Mouse (Mus musculus) lung, postnatal 0 days (tissue): Measurements from ENCODE around the gene Mink1. TPM values are rescaled to one million over a fixed set of nuclear protein-coding genes. Genes with fewer than 3 reads are reported as not detected.

Source experiments
- ATAC-seq: fragments of 200-750 bp; cut with Nextera tagmentation; 2 replicates; pipeline ENCODE4 v1.8.0; 2017; ENCODE audit warnings: moderate library complexity
- DNase-seq: peaks from one replicate; pipeline ENCODE4 v3.0.0-alpha.2; 2016; ENCODE audit warnings: low spot score
- H3K27ac ChIP-seq: fragments of 300-500 bp; sonication (generic); 2 replicates; pipeline ENCODE4 v1.5.1; 2014; ENCODE audit warnings: antibody characterized with exemption, mild to moderate bottlenecking, low read length, mixed read lengths
- H3K27me3 ChIP-seq: fragments of 300-500 bp; sonication (generic); replicated peaks from 2 replicates; pipeline ENCODE4 v1.6.1; 2014; ENCODE audit warnings: low read length, mixed read lengths; ENCODE audit not compliant: insufficient read depth
- H3K36me3 ChIP-seq: fragments of 300-500 bp; sonication (generic); 2 replicates; pipeline ENCODE4 v1.6.1; 2014; ENCODE audit warnings: low read length, mixed read lengths; ENCODE audit not compliant: insufficient read depth
- H3K4me1 ChIP-seq: fragments of 300-500 bp; sonication (generic); 2 replicates; pipeline ENCODE4 v1.6.1; 2014; ENCODE audit warnings: antibody characterized with exemption, low read depth, low read length, mixed read lengths; ENCODE audit not compliant: insufficient read depth
- H3K4me2 ChIP-seq: fragments of 300-500 bp; sonication (generic); replicated peaks from 2 replicates; pipeline ENCODE4 v1.6.1; 2014; ENCODE audit warnings: low read depth, mild to moderate bottlenecking, low read length, moderate library complexity, mixed read lengths
- H3K4me3 ChIP-seq: fragments of 300-500 bp; sonication (generic); 2 replicates; pipeline ENCODE4 v1.5.1; 2014; ENCODE audit warnings: low read depth, low read length
- H3K9ac ChIP-seq: fragments of 300-500 bp; sonication (generic); replicated peaks from 2 replicates; pipeline ENCODE4 v1.6.1; 2014; ENCODE audit warnings: low read depth, mild to moderate bottlenecking
- H3K9me3 ChIP-seq: fragments of 300-500 bp; sonication (generic); 2 replicates; pipeline ENCODE4 v1.6.1; 2016; ENCODE audit warnings: low read length, mixed read lengths
- CTCF ChIP-seq: IDR thresholded peaks from 2 replicates; pipeline ENCODE4 v1.5.1; 2016; ENCODE audit warnings: antibody characterized with exemption, mild to moderate bottlenecking
- EP300 ChIP-seq: IDR thresholded peaks from 2 replicates; pipeline ENCODE4 v1.6.1; 2016; ENCODE audit warnings: antibody characterized with exemption, mild to moderate bottlenecking, control low read depth
- WGBS: fragments of 180-500 bp; shearing (Covaris S2); extraction: QIAGEN DNeasy Blood & Tissue Kit; methylation state at CpG from one replicate; pipeline ENCODE4 v1.1.7; 2014; 5-methylcytosine and 5-hydroxymethylcytosine counted together
- polyA plus RNA-seq: library from polyadenylated mRNA; unstranded; fragments of >200 nt; fragmentation: Nextera tagmentation; extraction: Ambion mirVana; gene quantifications from 2 replicates; pipeline ENCODE4 v1.2.1, GENCODE M21; 2015

Gene Mink1
- polyA plus RNA-seq, 1 experiment from 2014 or later: 7.4 TPM

DNA sequence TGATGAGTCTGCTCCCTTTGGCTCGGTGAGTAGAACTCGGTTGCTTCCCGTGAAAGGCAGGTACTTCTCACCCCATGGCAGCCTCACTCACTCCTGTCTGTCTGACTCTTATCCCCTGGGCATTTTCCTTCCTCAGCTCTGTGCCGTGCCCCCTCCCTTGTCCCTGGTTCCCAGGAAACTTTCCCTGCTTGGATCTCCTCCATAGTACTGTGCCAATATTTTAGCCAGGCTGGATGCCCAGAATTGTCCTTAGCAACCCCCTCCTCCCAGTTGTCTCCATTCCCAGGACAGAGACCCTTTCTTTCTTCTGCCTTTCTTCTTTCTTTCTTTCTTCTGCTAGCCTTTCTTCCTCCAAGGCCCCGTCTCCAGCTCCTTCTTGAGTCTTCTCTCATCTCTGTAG, 21.3 kb upstream of the Mink1 start:
- no peaks in the 10 kb centered on the region for H3K9me3 ChIP-seq
- H3K4me3 ChIP-seq: no peak overlapping the region
- WGBS: 70% methylated on average over 5 of the region's 5 CpGs

DNA sequence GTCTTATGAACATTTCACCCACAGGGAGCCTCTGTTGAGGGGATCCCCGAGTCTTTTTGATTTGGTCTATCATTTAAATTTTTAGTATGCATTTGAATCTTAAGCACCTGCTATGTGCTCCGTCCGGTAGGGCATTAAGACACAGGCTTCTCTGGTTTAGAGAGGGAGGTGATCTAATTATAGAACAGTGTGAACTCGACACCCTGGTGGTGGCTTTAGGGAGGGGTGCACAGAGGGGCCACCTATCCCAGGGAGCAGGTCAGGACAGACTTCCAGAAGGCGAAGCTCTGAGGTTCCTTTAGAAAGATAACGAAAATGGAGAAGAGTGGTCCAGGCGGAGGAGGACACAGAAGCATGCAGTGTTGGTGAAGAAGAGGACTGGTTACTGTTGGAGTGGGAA, 18.2 kb upstream of the Mink1 start:
- Histone ChIP-seq H3K4me1 (peaks cover 3% of the 10 kb centered on the region; the same call in 1 of the 2 replicates), H3K27ac (no peak overlapping the region), H3K4me3 (no peak overlapping the region), H3K27me3 (no peaks in the 10 kb centered on the region), H3K9me3 (no peaks in the 10 kb centered on the region), H3K9ac (no peak overlapping the region), H3K36me3 (no peaks in the 10 kb centered on the region), H3K4me2 (no peak overlapping the region)
- ATAC-seq: no peak
- no peak for DNase-seq
- 61% methylated on average over 7 of the region's 7 CpGs for WGBS
- TF ChIP-seq CTCF (no peak), EP300 (no peak)

More for the DNA sequence above, 21.3 kb upstream of the Mink1 start:
- Histone ChIP-seq H3K4me1 (peaks cover 3% of the 10 kb centered on the region; the same call in 1 of the 2 replicates), H3K27me3 (no peaks in the 10 kb centered on the region), H3K9ac (no peak overlapping the region), H3K27ac (no peak overlapping the region), H3K4me2 (no peak overlapping the region), H3K36me3 (no peaks in the 10 kb centered on the region)
- ATAC-seq (no peak), DNase-seq (no peak)
- TF ChIP-seq EP300: no peak
- no peak for TF ChIP-seq CTCF

DNA sequence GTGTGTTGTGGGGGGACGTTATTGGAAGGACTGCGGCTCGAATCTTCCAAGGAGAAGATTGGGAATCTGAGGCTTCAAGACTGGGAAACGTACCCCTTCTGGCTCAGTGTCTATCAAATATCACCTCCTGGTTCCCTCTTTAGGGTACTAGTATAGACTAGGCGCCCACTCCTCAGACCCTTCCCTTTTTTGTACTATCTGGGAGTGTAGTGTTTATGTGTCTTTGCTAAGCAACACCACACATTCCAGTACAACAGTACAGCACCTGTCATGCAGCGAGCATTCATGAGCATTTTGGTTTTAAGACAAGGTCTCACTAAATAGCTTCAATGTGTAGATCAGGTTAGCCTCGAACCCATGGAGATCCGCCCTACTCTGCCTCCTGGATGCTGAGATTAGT, 11.2 kb upstream of the Mink1 start:
- Histone ChIP-seq H3K9ac (no peak overlapping the region), H3K27me3 (no peaks in the 10 kb centered on the region), H3K36me3 (no peaks in the 10 kb centered on the region), H3K4me3 (no peak overlapping the region), H3K9me3 (no peaks in the 10 kb centered on the region), H3K27ac (no peak overlapping the region), H3K4me2 (no peak overlapping the region), H3K4me1 (no peaks in the 10 kb centered on the region)
- no peak for DNase-seq
- TF ChIP-seq EP300 (no peak), CTCF (no peak)
- ATAC-seq: no peak
- WGBS: 84% methylated on average over 8 of the region's 8 CpGs

DNA sequence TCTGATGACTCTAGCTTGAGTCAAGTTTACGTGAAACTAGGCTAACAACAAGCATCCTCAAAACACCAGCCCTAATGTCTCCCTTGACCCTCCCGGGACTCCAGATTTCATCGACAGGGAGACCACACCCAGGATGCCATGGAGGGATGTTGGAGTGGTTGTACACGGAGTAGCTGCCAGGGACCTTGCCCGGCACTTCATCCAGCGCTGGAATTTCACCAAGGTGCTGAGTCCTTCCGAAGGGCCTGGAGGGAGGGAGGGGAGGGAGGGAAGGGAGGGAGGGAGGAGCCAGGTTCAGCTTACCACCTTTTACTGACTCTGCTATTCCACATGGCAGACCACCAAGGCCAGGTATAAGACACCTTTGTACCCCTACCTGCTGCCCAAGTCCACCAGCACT, 8.7 kb upstream of the Mink1 start:
- H3K4me1 ChIP-seq: no peaks in the 10 kb centered on the region
- no peak overlapping the region for H3K4me2 ChIP-seq
- H3K27me3 ChIP-seq: no peaks in the 10 kb centered on the region
- no peaks in the 10 kb centered on the region for H3K9me3 ChIP-seq
- DNase-seq (no peak), ATAC-seq (no peak)
- WGBS: 18% methylated on average over 6 of the region's 7 CpGs
- H3K9ac ChIP-seq: no peak overlapping the region
- TF ChIP-seq EP300 (no peak), CTCF (no peak)
- no peak overlapping the region for H3K4me3 ChIP-seq
- no peak overlapping the region for H3K27ac ChIP-seq
- H3K36me3 ChIP-seq: 0 out of 2 replicates have a peak, but pooled peaks cover 3% of the 10 kb centered on the region

DNA sequence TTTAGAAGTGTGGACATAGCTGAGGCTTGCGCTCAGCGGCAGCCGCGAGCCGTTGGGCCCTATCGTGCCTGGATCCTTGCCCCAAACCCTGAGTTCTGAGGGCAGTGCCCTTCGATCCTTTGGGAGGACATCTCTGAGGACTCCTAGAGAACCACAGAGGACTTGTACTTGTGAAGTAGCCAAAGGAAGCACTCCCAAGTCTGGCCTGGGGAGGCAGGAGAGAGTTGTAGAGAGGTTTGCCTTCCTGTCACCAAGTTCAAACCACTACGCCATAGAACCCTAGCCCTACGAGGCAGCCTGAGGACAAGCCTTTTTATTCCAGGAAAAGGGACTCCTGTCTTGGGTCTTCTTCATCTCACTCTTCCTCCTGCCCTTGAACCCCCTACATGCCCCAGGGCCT, 5.1 kb upstream of the Mink1 start:
- TF ChIP-seq EP300: no peak
- no peak for TF ChIP-seq CTCF
- WGBS: 91% methylated on average over 9 of the region's 9 CpGs

DNA sequence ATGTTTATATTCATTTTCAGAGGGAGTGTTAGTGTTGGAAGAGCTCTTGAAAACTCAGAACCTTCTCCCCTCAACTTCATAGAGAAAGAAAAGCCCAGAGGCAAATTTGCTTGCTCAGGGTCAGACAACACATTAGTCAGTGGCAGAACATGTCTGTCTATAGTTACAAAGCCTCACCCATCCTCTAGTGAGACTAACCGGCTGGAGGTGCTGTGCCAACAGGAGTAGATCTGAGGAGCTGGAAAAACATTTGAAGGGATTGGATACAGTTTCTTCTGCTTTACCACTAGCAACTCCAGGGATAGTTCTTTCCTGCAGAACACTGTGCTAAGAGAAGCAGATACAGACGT, 769 bp upstream of the Mink1 start:
- DNase-seq (peak; percentile 15), ATAC-seq (no peak; the same call in 1 of the 2 replicates)
- Histone ChIP-seq H3K4me3 (peak overlapping the region; percentile 85; the same call in 1 of the 2 replicates), H3K4me2 (peak overlapping the region; percentile 95), H3K36me3 (0 out of 2 replicates have a peak, but pooled peaks cover 3% of the 10 kb centered on the region), H3K4me1 (peaks cover 7% of the 10 kb centered on the region; the same call in 1 of the 2 replicates), H3K9me3 (no peaks in the 10 kb centered on the region), H3K27me3 (no peaks in the 10 kb centered on the region), H3K9ac (0 out of 2 replicates have a peak overlapping the region, but pooled peaks have one; percentile 58), H3K27ac (no peak overlapping the region)
- 3% methylated on average over 2 of the region's 2 CpGs for WGBS
- TF ChIP-seq EP300 (no peak), CTCF (peak; percentile 27)

More for the DNA sequence above, 5.1 kb upstream of the Mink1 start:
- no peak overlapping the region for H3K27ac ChIP-seq
- no peaks in the 10 kb centered on the region for H3K27me3 ChIP-seq
- DNase-seq (no peak), ATAC-seq (no peak)
- H3K9me3 ChIP-seq: no peaks in the 10 kb centered on the region
- H3K4me2 ChIP-seq: no peak overlapping the region
- H3K4me3 ChIP-seq: no peak overlapping the region
- H3K9ac ChIP-seq: no peak overlapping the region
- 0 out of 2 replicates have a peak, but pooled peaks cover 3% of the 10 kb centered on the region for H3K36me3 ChIP-seq
- H3K4me1 ChIP-seq: no peaks in the 10 kb centered on the region
